Mouse (Mus musculus): ENCODE measurements at regions not wholly inside any gene's neighbourhood (a gene's known extent, or its start where the extent isn't known, plus 50 kb on each side); places are given as distances from the start of the nearest gene placed in this dataset.

GRCm38 (mm10) chr2:161470844-161471243, 362.0 kb upstream of the Chd6 start:
- TF ChIP-seq POLR2A (IDR thresholded peaks at IDR 0.05; ENCODE audit: borderline replicate concordance, low read depth, low read length) (no peak), CTCF (IDR thresholded peaks at IDR 0.05; ENCODE audit: low read depth, low read length) (no peak)
- H3K4me3 ChIP-seq (ENCODE audit: insufficient read depth, low read length) = no peak overlapping the region
- no peak overlapping the region for H3K27ac ChIP-seq (ENCODE audit: insufficient read depth, low read depth, low read length)
- H3K4me1 ChIP-seq (ENCODE audit: control insufficient read depth, insufficient read depth, low read length) = no peaks in the 10 kb centered on the region

- no peaks in the 10 kb centered on the region for H3K4me1 ChIP-seq (ENCODE audit: control insufficient read depth, insufficient read depth, low read length)
These were observed 361.1 kb upstream of the Chd6 start for GRCm38 (mm10) chr2:161470025-161470424.

GRCm38 (mm10) chr2:161467035-161467434, 358.2 kb upstream of the Chd6 start:
- Histone ChIP-seq H3K4me1 (ENCODE audit: control insufficient read depth, insufficient read depth, low read length) (no peaks in the 10 kb centered on the region), H3K27ac (ENCODE audit: insufficient read depth, low read depth, low read length) (no peak overlapping the region), H3K4me3 (ENCODE audit: insufficient read depth, low read length) (no peak overlapping the region)
- TF ChIP-seq CTCF (IDR thresholded peaks at IDR 0.05; ENCODE audit: low read depth, low read length) = no peak
- no peak for TF ChIP-seq POLR2A (IDR thresholded peaks at IDR 0.05; ENCODE audit: borderline replicate concordance, low read depth, low read length)

More at GRCm38 (mm10) chr2:161470025-161470424, 361.1 kb upstream of the Chd6 start:
- no peak for TF ChIP-seq POLR2A (IDR thresholded peaks at IDR 0.05; ENCODE audit: borderline replicate concordance, low read depth, low read length)
- TF ChIP-seq CTCF (IDR thresholded peaks at IDR 0.05; ENCODE audit: low read depth, low read length) = no peak
- Histone ChIP-seq H3K4me3 (ENCODE audit: insufficient read depth, low read length) (no peak overlapping the region), H3K27ac (ENCODE audit: insufficient read depth, low read depth, low read length) (no peak overlapping the region)

- TF ChIP-seq CTCF (IDR thresholded peaks at IDR 0.05; ENCODE audit: low read depth, low read length) (no peak), POLR2A (IDR thresholded peaks at IDR 0.05; ENCODE audit: borderline replicate concordance, low read depth, low read length) (no peak)
- no peaks in the 10 kb centered on the region for H3K4me1 ChIP-seq (ENCODE audit: control insufficient read depth, insufficient read depth, low read length)
- no peak overlapping the region for H3K27ac ChIP-seq (ENCODE audit: insufficient read depth, low read depth, low read length)
These were observed 351.7 kb upstream of the Chd6 start for GRCm38 (mm10) chr2:161460600-161460999.

GRCm38 (mm10) chr2:161454466-161454865, 345.6 kb upstream of the Chd6 start:
- TF ChIP-seq CTCF (IDR thresholded peaks at IDR 0.05; ENCODE audit: low read depth, low read length) (no peak), POLR2A (IDR thresholded peaks at IDR 0.05; ENCODE audit: borderline replicate concordance, low read depth, low read length) (no peak)
- Histone ChIP-seq H3K27ac (ENCODE audit: insufficient read depth, low read depth, low read length) (no peak overlapping the region), H3K4me1 (ENCODE audit: control insufficient read depth, insufficient read depth, low read length) (no peaks in the 10 kb centered on the region), H3K4me3 (ENCODE audit: insufficient read depth, low read length) (no peak overlapping the region)

More at GRCm38 (mm10) chr2:161460600-161460999, 351.7 kb upstream of the Chd6 start:
- no peak overlapping the region for H3K4me3 ChIP-seq (ENCODE audit: insufficient read depth, low read length)

DNA sequence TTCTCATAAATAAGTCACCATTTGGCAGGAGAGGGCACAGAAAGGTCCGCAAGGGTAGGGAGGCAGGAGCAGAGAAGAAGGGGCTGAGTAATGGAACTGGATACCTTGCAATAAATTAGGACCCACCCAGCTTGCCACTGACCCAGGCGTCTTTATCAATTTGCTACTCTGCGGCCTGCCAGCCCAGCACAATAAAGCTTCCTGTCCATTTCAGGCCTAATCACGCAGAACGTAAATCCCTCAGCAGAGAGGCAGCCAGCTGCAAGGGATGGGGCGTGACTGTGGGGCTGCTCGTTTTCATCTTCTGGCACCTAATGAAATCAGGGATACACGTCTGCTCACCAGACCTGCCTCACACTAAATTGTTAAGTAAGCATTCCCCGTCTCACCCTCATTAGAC, 324.9 kb upstream of the Chd6 start:
- no peaks in the 10 kb centered on the region for H3K4me1 ChIP-seq (ENCODE audit: control insufficient read depth, insufficient read depth, low read length)
- TF ChIP-seq POLR2A (IDR thresholded peaks at IDR 0.05; ENCODE audit: borderline replicate concordance, low read depth, low read length) = no peak
- TF ChIP-seq CTCF (IDR thresholded peaks at IDR 0.05; ENCODE audit: low read depth, low read length) = no peak
- no peak overlapping the region for H3K27ac ChIP-seq (ENCODE audit: insufficient read depth, low read depth, low read length)
- H3K4me3 ChIP-seq (ENCODE audit: insufficient read depth, low read length) = no peak overlapping the region

- Histone ChIP-seq H3K27ac (ENCODE audit: insufficient read depth, low read depth, low read length) (no peak overlapping the region), H3K4me3 (ENCODE audit: insufficient read depth, low read length) (no peak overlapping the region), H3K4me1 (ENCODE audit: control insufficient read depth, insufficient read depth, low read length) (no peaks in the 10 kb centered on the region)
- no peak for TF ChIP-seq POLR2A (IDR thresholded peaks at IDR 0.05; ENCODE audit: borderline replicate concordance, low read depth, low read length)
- TF ChIP-seq CTCF (IDR thresholded peaks at IDR 0.05; ENCODE audit: low read depth, low read length) = no peak
These were observed 320.4 kb upstream of the Chd6 start for GRCm38 (mm10) chr2:161429294-161429693.

DNA sequence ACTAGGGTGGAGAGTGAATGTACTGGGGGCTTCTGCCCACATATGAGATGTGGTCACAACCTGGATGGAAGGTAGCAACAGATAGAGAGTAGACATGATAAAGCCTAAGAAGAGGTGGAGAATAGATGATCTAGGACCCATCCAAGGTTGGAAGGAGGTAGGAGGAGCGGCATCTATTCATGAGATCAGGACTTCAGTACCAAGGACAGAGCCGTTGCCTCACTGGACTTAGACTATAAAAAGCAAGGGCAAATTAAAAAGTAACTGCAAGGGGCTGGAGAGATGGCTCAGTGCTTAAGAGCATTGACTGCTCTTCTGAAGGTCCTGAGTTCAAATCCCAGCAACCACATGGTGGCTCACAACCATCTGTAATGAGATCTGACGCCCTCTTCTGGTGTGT, 316.7 kb upstream of the Chd6 start:
- no peak for TF ChIP-seq POLR2A (IDR thresholded peaks at IDR 0.05; ENCODE audit: borderline replicate concordance, low read depth, low read length)
- TF ChIP-seq CTCF (IDR thresholded peaks at IDR 0.05; ENCODE audit: low read depth, low read length) = no peak
- Histone ChIP-seq H3K4me3 (ENCODE audit: insufficient read depth, low read length) (no peak overlapping the region), H3K4me1 (ENCODE audit: control insufficient read depth, insufficient read depth, low read length) (no peaks in the 10 kb centered on the region), H3K27ac (ENCODE audit: insufficient read depth, low read depth, low read length) (no peak overlapping the region)

DNA sequence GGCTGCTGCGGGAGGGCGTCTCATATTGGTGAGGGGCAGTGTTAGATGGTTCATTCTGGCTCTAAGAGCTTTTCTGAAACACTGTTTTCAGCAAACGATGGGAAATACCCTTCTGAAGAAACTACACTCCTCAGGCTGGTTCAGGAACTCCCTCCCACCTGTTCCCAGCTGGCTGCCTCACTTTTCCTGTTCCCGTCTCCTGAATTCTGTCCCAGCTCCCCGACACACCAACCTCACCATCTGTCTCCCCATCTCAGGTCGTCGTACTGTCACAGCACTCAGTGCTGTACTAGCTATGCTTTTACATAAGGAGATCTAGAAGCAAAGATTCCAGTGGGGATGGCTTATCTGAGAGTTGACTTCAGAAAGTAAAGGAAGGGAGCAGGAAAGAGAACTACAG, 309.2 kb upstream of the Chd6 start:
- Histone ChIP-seq H3K4me1 (ENCODE audit: control insufficient read depth, insufficient read depth, low read length) (no peaks in the 10 kb centered on the region), H3K4me3 (ENCODE audit: insufficient read depth, low read length) (no peak overlapping the region), H3K27ac (ENCODE audit: insufficient read depth, low read depth, low read length) (no peak overlapping the region)
- TF ChIP-seq POLR2A (IDR thresholded peaks at IDR 0.05; ENCODE audit: borderline replicate concordance, low read depth, low read length) (no peak), CTCF (IDR thresholded peaks at IDR 0.05; ENCODE audit: low read depth, low read length) (no peak)

DNA sequence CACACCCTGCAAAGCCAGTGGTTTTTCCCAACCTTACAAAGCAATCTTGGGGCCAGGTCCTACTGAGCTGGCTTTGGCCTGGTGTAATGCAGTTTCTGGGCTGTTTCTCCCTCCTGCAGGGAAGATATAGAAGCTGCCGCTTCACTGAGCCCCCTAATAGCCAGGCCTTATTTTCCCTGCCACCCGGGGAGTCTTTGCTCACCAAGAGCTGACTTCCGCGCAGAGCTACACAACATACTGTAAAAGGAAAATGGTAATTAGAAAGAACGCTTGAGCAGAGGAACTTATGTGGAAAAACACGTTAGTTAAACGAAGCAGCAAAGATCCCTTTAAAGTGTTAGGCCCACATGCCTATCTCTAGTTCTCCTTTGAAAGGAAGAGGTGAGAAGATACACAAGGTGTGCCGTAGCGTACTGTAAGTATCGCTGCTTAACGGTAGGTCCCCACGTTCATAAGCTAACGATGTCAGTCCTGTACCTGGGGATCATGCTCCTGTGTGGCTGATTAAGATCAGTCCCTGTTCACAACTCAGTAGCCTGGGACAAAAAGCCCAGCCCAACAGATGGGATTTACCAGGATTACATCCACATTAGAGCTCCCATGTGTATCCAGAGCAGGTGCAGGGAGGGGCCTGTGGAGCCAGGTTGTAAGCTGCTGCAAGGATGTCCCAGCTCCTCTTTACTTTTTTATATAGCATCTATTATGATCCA, 307.5 kb upstream of the Chd6 start:
- H3K4me1 ChIP-seq (ENCODE audit: control insufficient read depth, insufficient read depth, low read length) = no peaks in the 10 kb centered on the region
- no peak for TF ChIP-seq POLR2A (IDR thresholded peaks at IDR 0.05; ENCODE audit: borderline replicate concordance, low read depth, low read length)
- TF ChIP-seq CTCF (IDR thresholded peaks at IDR 0.05; ENCODE audit: low read depth, low read length) = no peak
- no peak overlapping the region for H3K27ac ChIP-seq (ENCODE audit: insufficient read depth, low read depth, low read length)
- H3K4me3 ChIP-seq (ENCODE audit: insufficient read depth, low read length) = no peak overlapping the region
